Mouse (Mus musculus) skeletal muscle tissue, adult 2 months (tissue): ENCODE measurements around the gene Mthfd1.
A peak's percentile ranks its signal among the peaks of the same experiment; 100 is the strongest.

Source experiments
- DNase-seq: peaks from one replicate; pipeline ENCODE4 v3.0.0-alpha.2; 2012; ENCODE audit warnings: low read depth, low spot score

The Mthfd1 gene

DNA sequence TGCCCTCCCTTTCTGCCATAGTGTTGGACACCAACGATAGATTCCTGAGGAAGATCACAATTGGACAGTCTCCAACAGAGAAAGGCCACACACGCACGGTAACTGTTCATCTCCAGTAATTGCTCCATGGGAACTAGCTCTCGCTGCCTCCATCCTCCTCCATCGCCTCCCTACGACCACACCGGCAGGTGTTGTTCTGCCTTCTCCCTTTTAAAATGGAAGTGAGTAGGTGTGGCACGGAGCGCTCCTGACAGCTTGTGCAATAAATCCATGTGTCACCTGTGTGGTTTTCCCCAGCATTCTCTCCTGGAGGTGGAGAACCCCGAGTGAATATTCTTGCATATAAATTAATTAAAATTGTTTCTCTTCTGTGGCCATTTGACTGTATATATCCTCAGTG is 45.3 kb downstream of the Mthfd1 start:
- no peak for DNase-seq

DNA sequence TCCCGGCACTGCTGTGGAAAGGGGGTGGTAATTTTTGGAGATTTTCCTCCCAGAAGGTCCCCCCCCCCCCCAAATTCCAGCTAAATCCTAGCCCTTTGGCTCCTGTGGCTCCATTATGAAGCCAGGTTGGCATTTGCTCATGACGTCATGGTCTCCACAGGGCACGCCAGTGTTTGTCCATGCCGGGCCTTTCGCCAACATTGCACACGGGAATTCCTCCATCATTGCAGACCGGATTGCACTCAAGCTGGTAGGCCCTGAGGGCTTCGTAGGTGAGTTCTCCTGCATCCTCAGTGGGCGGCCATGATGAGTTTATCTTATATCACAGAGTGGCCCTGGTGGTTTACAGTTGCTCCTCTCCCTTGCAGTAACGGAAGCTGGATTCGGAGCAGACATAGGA is 48.4 kb downstream of the Mthfd1 start:
- no peak for DNase-seq

DNA sequence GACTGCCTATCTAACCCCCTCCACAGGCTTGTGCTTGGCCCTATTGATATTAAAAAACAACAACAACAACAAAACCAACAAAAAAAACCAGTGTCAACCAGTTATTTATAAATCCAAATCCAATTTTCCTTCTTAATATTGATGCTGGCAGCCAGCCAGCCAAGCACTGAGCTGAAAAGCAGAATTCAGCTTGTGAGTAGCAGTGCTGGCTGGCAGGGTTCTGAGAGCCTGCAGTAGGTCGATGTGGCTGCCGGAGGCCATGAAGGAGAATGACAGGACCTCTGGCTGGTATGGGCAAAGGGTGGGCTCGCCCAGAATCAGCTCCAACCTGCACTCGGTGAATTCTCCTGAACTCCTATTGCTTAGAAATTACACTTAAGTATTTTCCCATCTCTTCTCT is 49.1 kb downstream of the Mthfd1 start:
- DNase-seq: no peak

DNA sequence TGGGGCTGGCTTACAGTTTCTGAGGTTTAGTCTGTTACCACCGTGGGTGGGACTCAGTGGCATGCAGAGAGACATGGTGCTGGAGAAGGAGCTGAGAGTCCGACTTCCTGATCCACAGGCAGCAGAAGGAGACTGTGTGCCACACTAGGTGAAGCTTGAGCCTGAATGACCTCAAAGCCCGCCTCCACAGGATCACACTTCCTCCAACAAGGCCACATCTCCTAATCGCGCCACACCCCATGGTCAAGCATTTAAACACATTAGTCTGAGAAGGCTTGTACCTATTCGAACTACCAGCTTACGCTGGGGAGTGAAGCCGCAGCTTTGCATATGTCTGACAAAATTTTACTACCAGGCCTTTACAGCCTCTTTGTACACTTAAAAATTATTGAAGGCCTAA is 50.0 kb downstream of the Mthfd1 start:
- no peak for DNase-seq

DNA sequence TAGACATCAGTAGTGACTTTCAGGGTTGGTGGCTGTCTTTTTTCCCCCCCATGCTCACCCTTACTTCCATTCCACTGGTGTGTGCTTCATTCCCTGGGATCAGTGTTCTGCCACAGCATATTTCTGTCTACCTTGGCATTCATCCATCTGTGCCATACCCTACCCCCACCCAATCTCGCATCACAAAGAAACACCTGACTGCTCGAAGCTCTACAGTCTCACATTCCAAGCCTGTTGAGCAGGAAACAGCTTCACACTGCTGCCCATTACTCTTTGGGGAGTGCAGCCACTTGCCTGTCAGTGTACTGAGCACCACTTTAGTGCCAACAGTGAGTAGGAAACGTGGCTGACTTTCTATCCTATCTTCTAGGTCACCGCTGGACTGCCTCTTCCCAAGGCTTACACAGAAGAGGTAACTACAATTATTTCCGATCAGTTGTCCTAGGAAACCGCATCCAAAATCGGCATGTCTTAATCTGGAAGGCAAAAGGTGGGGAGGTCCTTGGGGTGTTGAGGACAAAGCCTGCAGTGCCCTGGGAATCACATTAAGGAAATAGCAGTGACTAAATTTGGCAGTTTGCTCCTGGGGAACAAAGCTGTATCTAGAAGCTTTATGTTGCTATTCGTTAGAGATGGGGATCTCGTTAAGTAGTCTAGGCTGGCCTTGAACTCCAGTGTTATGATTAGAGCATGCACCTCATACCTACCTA is 51.9 kb downstream of the Mthfd1 start:
- peak; percentile 19 for DNase-seq

DNA sequence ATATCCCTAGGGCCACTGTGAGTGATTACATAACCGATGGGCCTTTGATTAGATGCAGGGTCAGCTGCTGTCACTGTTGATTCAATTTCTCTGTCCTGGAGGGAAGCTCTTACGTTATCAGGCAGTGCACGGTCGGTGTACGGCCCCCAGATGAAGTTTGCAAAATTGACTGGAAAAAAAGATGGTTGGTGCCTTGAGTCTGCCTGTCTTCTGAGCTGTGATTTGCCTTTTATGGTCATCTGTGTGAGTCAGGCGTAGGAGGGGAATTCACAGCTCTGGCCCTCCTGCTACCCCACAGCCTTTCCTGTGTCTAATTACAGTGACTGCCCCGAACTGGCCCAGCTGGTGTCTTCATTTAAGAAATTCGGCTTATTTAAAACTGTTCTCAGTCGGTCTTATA is 52.9 kb downstream of the Mthfd1 start:
- peak; percentile 43 for DNase-seq

DNA sequence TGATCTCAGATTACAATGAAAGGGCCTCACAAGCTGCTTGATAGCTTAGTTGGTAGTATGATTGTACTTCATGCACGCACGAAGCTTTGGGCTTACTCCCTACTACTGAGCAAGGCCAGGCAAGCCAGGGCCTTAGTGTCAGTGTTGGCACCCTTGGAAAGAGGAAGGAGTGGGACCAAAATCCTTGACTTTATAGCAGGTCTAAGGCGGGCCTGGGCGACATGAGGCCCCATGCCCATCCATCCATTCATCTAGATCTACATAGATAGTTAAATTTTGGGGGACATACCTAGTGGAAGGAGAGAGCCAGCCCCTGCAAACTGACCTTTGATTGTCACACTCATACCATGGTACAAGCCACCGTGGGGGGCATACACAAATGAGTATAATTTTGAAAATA is 53.3 kb downstream of the Mthfd1 start:
- DNase-seq: no peak

DNA sequence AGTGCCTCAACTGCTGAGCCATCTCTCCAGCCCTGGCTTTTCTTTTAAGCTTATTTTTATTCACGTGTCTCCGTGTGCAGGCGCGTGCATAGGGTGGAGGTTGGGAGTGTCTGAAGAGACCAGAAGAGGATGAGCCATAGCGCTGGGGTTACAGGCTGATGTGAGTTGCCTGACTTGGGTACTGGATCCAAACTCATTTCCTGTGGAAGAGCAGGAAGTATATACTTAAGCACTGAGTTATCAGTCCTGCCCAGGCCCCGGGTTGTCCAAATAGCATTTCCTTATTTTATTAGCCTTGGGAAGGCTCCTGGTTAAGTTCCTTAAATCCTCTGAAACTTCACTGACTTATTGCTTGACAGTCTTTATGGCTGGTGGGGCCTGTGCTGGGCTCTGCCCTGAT is 54.9 kb downstream of the Mthfd1 start:
- no peak for DNase-seq

DNA sequence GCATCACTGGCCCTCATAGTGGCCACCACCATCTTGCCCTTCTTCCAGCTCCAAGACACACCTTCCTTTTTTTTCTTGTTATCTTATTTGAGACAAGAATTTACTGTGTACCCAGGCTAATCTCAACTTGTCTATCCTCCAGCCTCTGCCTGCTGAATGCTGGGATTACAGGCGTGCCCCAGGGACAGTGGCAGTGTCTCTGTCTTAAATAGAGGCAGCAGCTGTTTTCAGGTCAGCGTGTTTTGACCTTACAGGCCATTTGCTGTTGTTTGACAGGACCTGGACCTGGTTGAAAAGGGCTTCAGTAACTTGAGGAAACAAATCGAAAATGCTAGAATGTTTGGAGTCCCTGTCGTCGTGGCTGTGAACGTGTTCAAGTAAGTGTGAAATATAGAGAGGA is 55.5 kb downstream of the Mthfd1 start:
- DNase-seq: no peak

DNA sequence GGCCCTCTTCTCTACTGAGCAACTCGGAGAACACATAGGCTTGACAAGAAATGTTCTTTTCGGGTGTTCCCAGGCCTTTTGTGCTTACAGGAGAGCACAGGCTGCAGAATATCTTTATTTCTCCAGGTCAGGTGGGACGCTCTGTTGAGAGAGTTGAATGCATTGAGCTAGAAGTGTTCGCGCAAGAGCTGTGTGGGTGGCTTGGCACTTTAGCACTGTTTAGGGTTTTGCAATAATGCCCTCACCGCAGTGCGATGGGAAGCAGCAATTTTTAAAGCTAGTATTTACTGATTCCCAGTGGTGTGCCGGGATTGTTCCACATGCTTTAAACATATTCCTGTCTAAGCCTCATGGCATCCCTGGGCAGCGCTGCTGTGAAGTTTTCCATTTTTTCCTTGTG is 56.1 kb downstream of the Mthfd1 start:
- DNase-seq: no peak

DNA sequence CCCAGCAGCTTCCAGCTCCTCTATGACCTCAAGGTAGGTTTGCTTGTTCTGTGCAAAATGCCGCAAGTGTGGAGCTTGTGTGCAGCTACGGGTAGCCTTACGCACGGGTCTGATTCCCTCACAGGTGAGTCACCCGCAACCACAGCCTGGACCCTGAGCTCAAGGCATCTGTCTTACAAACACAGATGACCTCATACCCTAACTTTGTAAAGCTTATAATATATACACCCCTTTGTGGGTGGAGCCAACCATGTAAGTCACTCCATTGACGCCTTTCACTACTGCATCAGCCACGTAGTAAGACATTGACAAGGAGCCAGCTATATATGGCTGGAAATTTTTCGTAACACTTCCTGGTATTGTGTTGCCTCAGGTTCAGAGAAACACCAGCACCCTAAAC is 56.9 kb downstream of the Mthfd1 start:
- no peak for DNase-seq

DNA sequence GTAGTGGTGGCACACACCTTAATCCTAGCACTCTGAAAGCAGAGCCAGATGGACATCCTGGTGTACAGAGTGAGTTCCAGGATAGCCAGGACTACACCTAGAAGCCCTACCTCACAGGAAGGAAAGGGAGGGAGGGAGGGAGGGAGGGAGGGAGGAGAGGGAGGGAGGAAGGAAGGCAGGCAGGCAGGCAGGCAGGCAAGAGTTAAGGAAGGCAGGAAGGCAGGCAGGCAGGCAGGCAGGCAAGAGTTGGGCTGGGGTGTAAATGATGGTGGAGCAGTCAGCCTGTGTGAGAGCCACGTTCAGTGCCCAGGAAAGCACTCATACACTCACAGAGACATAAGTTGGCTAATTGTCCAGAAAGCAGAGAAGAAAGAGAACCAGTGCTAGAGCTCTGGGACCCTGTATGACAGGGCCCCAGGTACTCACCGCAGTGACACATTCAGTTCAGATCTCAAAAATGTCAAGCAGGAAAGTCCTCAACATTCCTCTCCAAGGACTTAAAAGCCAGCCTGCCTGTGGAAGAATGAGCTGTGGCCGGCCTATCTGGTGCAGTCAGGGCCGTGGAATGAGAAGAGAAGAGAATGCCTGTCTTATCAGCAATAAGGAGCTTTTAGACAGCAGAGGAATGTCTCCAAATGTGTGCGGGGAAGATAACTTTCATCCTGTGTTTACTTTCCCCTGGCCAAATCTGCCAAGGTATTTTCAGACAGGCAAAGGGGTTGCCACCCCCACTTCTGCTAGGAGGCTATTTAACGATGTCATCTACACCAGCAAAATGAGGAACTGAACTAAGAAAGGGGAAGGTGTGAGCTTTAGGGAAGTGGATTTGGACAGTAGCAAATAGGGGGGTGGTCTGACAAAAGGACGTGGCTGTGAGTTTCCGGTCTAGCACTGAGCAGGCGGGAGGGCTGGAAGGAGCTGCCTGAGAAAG is 63.4 kb downstream of the Mthfd1 start:
- DNase-seq: no peak

DNA sequence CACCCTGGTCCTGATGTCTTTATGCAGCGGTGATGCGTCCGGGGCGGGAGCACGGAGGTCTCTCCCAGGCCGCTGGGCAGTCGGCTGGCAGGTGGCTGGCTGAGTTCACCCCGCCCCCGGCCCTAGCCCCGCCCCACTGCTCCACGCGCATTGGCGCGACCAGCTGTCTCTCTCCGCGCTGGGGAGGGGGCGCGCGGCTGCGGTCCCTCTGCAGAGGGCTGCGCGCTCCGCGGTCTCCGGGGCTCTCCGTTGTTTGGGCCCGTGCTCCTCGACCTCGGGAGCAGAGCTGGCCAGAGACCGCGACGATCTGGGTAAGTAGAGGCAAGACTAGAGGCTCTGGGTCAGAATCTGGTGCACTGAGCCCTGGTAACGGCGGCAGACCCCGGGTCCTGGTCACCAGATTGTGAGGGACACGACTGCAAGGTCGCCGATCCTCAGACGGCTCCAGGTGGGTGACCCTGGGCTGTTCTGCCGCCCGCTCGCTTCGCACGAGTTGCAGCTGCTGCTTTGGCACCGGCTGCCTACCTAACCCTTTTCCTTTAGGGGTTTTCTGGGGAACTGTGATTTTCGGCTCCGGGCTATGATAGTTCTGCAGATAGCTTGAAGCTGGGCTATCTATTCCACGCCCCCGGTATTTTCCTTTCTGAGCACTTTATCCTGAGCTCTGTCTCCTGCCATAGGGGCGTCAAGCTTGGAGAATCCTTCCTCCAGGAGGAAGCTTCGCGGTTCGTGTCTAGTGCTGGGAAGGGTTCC is 69.8 kb downstream of the Mthfd1 start, which contains the start of gene Akap5:
Gene Akap5, plus strand, starts transcription at position 213 of the 753 bp plus-strand sequence.
- no peak for DNase-seq

DNA sequence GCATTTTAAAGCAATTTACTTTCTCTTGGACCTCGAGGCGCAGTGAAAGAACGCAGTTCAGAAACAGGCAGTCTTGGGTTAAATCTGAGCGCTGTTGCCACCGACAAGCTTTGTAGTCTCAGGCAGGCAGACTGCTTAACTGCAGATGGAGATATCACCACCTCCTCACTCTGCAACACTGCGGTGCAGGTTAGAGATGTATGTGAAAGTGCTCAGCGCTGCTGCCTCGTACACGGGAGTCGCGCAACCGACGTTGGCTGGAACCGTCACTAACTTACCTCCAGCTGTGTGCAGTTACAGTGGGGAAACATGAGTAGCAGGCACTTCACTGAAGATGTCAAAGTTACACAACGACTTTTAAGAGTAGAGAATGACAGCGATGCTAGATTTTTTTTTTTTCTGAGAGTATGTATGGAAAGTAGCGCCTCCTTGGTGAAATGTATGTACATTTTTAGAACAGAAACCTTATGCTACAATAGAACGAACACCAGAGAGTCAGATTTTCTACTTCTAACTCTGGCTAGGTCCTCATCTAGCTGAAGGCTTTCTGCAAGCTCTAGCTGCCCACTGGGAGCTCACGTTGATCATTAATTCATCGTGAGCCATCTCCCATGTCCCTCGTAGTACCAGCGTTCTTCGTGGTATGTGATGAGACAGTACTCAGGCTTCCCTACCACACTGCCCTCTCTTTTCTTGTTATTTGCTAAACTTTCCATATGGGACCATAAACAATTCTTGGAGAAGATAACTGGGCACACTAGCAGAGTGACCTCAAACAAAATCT is 71.5 kb downstream of the Mthfd1 start:
- no peak for DNase-seq

DNA sequence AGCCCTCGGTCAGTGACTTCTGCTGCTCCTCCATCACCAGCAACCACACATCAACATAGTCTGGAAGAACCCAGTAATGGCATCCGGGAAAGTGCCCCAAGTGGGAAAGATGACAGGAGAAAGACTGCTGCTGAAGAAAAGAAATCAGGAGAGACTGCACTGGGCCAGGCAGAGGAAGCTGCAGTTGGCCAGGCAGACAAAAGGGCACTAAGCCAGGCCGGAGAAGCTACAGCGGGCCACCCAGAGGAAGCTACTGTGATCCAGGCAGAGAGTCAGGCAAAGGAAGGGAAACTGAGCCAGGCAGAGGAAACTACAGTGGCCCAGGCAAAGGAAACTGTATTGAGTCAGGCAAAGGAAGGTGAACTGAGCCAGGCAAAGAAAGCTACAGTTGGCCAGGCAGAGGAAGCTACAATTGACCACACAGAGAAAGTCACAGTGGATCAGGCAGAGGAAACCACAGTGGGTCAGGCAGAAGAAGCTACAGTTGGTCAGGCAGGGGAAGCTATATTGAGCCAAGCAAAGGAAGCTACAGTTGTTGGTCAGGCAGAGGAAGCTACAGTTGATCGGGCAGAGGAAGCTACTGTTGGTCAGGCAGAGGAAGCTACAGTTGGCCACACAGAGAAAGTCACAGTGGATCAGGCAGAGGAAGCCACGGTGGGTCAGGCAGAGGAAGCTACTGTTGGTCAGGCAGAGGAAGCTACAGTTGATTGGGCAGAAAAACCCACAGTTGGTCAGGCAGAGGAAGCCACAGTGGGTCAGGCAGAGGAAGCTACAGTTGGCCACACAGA is 73.7 kb downstream of the Mthfd1 start:
- no peak for DNase-seq

DNA sequence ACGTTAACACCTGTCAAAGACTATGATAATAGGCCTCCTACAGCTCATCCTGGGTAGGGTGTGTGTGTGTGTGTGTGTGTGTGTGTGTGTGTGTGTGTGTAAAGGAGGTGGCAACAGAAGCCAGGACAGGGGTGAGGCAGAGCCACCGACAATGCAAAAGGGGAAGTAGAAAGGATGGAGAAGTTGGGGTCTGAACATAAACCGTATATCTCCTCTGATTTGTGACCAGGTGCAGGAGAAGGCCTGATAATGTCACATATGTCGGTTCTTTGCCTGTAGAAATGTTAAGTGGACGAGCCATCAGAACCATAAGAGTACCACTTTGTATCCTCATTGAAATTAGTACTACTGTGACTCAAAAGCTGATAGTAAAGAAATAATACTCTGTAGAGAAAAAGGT is 78.6 kb downstream of the Mthfd1 start:
- no peak for DNase-seq

DNA sequence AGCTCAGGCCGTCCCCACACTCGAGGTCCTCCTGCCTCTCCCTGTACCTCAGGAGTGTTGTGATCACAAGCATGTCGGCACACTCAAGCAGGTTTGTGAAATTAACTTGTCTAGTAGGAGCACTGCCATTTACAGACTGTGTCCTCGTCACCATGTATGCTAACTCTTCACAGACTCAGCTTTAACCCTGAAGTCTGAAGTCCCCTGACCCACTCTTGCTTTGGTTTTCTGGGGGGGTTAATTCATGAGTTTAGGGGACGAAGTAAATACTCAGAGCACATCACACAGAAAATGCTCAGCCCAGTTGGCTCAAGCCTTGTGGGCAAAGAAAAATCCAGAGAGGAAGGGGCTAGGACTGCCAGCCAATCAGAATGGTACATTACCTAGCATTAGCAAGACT is 80.5 kb downstream of the Mthfd1 start:
- DNase-seq: no peak

DNA sequence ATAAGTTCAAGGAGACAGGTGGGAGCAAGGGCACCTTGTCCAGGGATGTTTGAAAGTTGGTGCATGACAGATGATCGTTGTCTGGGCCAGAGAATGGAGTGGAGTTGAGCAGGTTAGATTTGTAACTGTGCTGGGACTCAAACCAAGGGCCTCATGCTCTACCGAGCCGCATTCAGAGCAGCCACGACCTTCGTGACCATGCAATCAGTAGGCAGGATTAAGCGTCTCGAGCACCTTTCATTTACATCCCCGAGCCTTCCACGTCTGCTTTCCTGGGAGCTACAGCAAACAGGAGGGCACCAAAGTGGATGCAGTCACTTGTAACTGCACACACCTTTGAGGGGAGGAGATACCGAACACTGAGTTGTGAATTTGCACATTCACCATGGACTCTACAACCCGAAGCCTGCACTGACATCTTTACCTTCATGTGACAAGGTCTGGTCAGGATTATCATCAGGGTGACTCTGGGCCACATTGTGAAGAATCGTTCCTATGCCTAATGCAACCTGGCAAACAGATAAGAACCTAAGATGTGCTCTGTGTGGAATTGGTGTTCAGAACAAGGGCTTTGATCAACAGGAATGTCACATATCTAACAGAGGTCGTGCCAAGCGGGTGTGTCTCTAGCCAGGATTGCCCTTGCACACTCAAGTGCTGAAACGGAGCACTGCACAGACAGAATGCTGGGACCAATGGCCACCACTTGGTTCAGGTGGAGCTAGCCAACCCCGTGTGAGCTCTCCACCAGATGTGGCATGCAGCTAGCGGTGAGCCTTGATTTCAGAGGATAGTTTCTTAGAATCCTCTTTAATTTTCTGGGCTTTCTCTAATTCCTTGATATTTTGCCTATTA is 81.2 kb downstream of the Mthfd1 start:
- DNase-seq: no peak

DNA sequence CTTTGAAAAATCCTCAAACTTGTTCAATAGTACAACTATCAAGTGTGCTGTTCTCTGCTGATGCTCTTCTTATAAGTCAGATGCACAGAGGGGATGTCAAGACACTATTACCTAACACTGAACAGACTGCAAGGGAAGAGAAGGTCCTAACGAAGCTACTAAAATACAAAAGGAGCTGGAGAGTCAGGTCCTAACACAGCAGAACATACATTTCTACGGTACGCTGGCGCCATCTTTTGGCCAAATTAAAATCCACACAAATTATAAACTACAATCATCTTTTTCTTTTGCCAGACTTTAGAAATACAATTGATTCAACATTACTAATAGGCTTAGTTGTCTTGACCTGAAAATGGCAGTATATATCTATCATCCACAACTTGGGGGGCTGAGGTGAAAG is 86.0 kb downstream of the Mthfd1 start:
- DNase-seq: no peak
